Mouse (Mus musculus) cerebellum, adult 18-20 months (tissue): ENCODE results near the gene Rtp1.

Experiments
- DNase-seq, 2 experiments: peaks; one replicate each; pipeline ENCODE4 v3.0.0; 2021

Gene Rtp1

GRCm38 (mm10) chr16:23457338-23457737, 28.4 kb downstream of the Rtp1 start:
- no peak for DNase-seq

DNA sequence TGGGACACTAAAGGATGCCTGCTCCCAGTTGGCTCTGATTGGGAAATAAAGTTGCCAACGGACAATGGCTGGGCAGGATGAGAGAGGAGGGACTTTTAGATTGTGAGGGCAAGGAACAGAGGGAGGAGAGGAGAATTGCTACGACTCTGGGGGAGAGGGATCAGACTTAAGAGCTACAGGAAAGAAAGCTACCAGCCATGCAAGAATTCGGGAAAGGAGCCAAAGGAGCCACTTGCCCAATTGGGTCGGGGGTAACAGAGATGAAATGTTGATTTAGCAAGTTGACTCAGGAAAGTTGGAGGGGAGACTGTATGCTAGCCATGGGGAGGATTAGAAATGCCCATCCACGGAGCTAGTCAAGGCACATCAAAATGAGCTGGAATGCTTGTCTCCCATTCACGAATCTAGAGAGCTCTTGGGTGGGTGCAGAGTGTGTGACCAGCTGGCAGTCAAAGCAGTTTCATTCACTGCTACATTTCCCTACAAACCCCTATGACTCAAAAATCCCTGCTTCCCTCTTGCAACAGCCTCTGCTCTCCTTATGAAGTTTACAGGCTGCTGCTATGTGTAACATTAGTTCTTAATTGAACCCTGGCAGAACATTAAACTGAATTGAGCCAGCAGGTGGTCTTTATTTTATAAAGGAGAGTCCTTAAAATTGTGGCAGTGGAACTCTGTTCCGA, 30.1 kb downstream of the Rtp1 start:
- no peak for DNase-seq

GRCm38 (mm10) chr16:23463671-23464347, 34.9 kb downstream of the Rtp1 start:
- DNase-seq, result no peak

DNA sequence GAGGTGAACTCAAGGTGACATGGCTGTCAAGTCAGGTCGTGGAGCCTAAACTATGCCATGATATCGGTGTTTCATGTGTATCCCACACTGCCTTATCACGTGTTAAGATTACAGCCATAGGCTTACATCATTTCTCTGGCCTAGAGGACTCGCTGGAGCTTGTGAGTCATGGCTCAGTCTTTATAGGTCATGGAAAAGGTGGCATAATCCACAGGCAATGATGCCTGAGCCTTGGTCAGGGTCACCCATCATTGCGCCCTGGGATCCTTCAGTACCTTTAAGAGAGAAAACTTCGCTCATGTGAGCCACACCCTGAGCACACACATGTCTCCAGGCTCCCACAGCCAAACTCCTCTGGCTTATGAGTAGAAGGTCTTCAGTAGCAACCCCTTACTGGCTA, 42.6 kb downstream of the Rtp1 start:
- no peak for DNase-seq

GRCm38 (mm10) chr16:23472046-23472445, 43.1 kb downstream of the Rtp1 start:
- no peak for DNase-seq

DNA sequence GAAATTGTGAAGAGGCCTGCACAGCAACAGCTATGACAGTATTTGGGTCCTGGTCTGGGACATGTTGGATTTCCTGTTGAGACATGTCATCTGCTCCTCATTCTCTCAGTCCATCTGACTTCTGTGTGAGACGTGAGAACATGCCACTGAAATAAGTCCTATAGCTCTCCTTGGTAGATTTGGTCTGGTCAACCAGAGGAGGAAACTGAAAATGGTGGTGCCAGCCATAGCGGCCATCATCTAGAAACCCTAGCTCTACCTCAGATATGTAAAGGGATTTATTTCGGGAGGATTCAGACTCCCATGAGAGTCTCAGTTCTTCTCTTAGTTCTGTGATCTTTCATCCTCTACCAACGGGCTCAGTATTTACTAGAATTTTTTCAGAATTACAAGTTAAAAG, 46.7 kb downstream of the Rtp1 start:
- DNase-seq, result no peak

DNA sequence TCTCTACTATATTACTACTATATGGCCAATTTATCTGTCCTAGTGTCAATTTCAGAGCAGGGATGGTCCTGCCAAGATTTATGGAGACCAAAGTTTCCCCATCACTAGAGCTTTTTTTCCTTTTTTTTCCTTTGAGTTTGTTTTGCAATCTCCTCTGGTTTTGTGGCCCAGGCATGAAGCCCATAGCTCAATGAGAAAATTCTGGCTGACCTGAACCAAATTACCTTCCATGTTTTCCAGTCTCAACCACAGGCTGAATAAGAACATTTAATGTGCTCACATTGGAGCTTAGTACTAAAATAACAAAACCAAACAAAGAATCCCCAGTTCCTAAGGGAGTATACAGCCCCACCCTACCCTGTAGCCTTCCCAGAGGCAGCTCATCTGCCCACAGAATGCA, 47.7 kb downstream of the Rtp1 start:
- no peak for DNase-seq

DNA sequence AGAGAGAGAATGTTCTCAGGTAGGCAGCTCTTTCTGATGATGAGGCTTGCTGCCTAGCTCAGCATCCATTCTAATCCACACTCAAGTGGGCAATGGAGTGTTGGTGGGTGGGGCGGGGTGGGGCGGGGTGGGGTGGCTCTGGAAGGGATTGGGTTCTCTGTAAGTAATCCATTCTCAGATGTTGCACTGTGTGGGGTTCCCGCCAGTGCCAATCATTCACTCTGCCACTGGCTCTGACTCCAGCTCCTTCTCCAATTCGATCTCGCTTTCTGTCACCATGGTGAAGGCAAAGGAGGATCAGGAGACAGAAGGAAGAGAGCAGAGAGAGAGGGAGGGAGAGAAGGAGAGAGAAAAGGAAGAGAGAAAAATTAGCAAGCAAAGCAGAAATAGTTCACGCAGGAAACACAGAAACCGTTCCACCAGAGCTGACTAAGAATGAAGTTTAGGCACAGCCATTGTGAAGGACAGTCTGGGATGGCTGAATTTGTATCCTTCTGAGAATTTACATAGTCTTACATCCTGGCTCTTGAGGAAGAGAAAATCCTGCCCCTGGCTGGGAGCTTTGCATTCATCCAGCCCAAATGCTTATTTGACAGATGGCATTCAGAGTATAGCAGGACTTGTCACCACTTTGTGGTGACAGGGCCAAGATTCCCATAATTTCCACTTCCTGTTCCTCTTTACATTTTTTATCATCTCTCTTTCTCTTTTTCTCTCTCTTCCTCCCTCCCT, 51.1 kb downstream of the Rtp1 start:
- DNase-seq, result no peak

- no peak for DNase-seq
These were observed 53.3 kb downstream of the Rtp1 start for GRCm38 (mm10) chr16:23482218-23482617.

DNA sequence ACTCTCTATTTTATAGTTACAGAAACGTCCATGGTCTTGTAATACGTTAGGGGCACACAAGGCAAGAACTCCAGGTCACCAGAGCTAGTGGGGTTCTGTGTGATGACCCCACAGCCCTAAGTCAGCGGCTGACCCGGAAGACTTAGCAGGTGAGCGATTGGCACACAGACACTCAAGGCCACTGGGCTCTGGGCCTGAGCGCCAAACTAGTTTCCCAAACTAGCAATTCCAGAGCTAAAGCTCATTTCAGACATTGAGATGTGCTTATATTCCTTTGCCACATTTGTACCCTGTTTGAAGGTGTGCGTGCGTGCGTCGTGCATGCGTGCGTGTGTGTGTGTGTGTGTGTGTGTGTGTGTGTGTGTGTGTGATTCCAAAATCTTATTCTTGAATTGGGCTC, 53.9 kb downstream of the Rtp1 start:
- DNase-seq, result no peak

- no peak for DNase-seq
These were observed 54.4 kb downstream of the Rtp1 start for GRCm38 (mm10) chr16:23483292-23483691.
